Mouse (Mus musculus) intestine, postnatal 0 days (tissue): ENCODE measurements around the gene Cotl1. TPM values are rescaled to one million over a fixed set of nuclear protein-coding genes. Genes with fewer than 3 reads are reported as not detected.

Source experiments
- ATAC-seq: fragments of 200-750 bp; cut with Nextera tagmentation; 2 replicates; pipeline ENCODE4 v1.8.0; 2017; ENCODE audit warnings: mild to moderate bottlenecking, moderate TSS enrichment, moderate library complexity
- H3K27ac ChIP-seq: fragments of 300-500 bp; sonication (generic); 2 replicates; pipeline ENCODE4 v1.5.1; 2014; ENCODE audit warnings: mild to moderate bottlenecking, low read depth, low read length, moderate library complexity
- H3K27me3 ChIP-seq: fragments of 300-500 bp; sonication (generic); replicated peaks from 2 replicates; pipeline ENCODE4 v1.6.1; 2014; ENCODE audit warnings: low read length, mixed read lengths; ENCODE audit not compliant: control insufficient read depth, insufficient read depth
- H3K36me3 ChIP-seq: fragments of 300-500 bp; sonication (generic); 2 replicates; pipeline ENCODE4 v1.6.1; 2014; ENCODE audit warnings: mild to moderate bottlenecking, moderate library complexity; ENCODE audit not compliant: control insufficient read depth, insufficient read depth
- H3K4me1 ChIP-seq: fragments of 300-500 bp; sonication (generic); replicated peaks from 2 replicates; pipeline ENCODE4 v1.6.1; 2014; ENCODE audit warnings: antibody characterized with exemption, low read length, mixed read lengths; ENCODE audit not compliant: control insufficient read depth, insufficient read depth
- H3K4me2 ChIP-seq: fragments of 300-500 bp; sonication (generic); replicated peaks from 2 replicates; pipeline ENCODE4 v1.6.1; 2014; ENCODE audit warnings: low read depth, mild to moderate bottlenecking, moderate library complexity
- H3K4me3 ChIP-seq: fragments of 300-500 bp; sonication (generic); 2 replicates; pipeline ENCODE4 v1.5.1; 2014; ENCODE audit warnings: low read depth, low read length
- H3K9ac ChIP-seq: fragments of 300-500 bp; sonication (generic); 2 replicates; pipeline ENCODE4 v1.6.1; 2014; ENCODE audit warnings: mild to moderate bottlenecking, low read depth, low read length
- H3K9me3 ChIP-seq: fragments of 300-500 bp; sonication (generic); 2 replicates; pipeline ENCODE4 v1.6.1; 2016; ENCODE audit warnings: mixed run types; ENCODE audit not compliant: control insufficient read depth
- CTCF ChIP-seq: sonication (generic); IDR thresholded peaks from 2 replicates; pipeline ENCODE4 v1.5.1; 2016; ENCODE audit warnings: low read depth, mild to moderate bottlenecking, control low read depth, antibody characterized with exemption, moderate library complexity
- WGBS: fragments of 180-500 bp; shearing (Covaris S2); extraction: QIAGEN DNeasy Blood & Tissue Kit; methylation state at CpG from one replicate; pipeline ENCODE4 v1.1.7; 2014; 5-methylcytosine and 5-hydroxymethylcytosine counted together
- polyA plus RNA-seq: library from polyadenylated mRNA; unstranded; fragments of >200 nt; fragmentation: Nextera tagmentation; extraction: Ambion mirVana; gene quantifications from 2 replicates; pipeline ENCODE4 v1.2.1, GENCODE M21; 2015

Cotl1 gene
- polyA plus RNA-seq, 1 experiment from 2014 or later, result 169 TPM

DNA sequence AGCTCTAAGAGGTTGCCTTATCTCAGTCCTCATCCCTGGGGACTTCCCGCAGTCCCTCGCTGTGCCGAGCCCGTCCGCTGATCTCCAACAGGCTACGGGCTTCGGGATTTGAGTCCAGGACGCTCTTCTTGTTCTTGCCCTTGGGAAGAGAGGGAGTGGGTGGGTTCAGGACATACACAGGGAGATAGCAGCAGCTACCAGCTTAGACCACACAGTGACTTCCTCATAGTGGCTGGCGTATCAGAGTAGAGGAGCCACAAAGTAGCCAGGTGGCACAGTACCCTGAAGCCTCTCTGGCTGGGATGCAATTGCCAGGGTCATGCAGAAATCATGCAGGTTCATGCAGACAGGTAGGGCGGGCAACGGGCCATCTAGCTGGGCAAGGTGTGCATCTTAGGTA lies 78.7 kb downstream of the Cotl1 start:
- no peak overlapping the region for H3K4me3 ChIP-seq
- H3K27ac ChIP-seq, result no peak overlapping the region
- no peaks in the 10 kb centered on the region for H3K9me3 ChIP-seq
- TF ChIP-seq CTCF, result no peak
- no peak overlapping the region for H3K9ac ChIP-seq
- WGBS, result 92% methylated on average over 11 of the region's 11 CpGs
- no peaks in the 10 kb centered on the region for H3K27me3 ChIP-seq
- peaks cover 34% of the 10 kb centered on the region for H3K36me3 ChIP-seq
- no peak for ATAC-seq
- H3K4me2 ChIP-seq, result no peak overlapping the region
- H3K4me1 ChIP-seq, result no peaks in the 10 kb centered on the region

Other genes with a start within 250 kb of the Cotl1 start
- gene Taf1c, start 235.3 kb downstream of the Cotl1 start, polyA plus RNA-seq, result 5.0 and 5.1 TPM in 2 replicates
- 0.08 and 0.17 TPM in 2 replicates for gene Adad2, start 227.8 kb downstream of the Cotl1 start, polyA plus RNA-seq
- gene Kcng4, start 204.9 kb downstream of the Cotl1 start, polyA plus RNA-seq, result 0.34 and 0.51 TPM in 2 replicates
- gene Wfdc1, start 174.2 kb downstream of the Cotl1 start, polyA plus RNA-seq, result 15.5 and 15.6 TPM in 2 replicates
- 2.3 and 2.4 TPM in 2 replicates for gene Atp2c2, start 140.5 kb downstream of the Cotl1 start, polyA plus RNA-seq
- gene Tldc1, start 62.1 kb downstream of the Cotl1 start, polyA plus RNA-seq, result 7.7 and 8.4 TPM in 2 replicates
- gene Klhl36, start 21.7 kb upstream of the Cotl1 start, polyA plus RNA-seq, result 7.3 and 7.4 TPM in 2 replicates
- 37.1 and 41.2 TPM in 2 replicates for gene Usp10, start 69.8 kb upstream of the Cotl1 start, polyA plus RNA-seq
- gene Gm20388, start 70.3 kb upstream of the Cotl1 start, polyA plus RNA-seq, result not detected in 2 replicates
- 9.1 and 9.2 TPM in 2 replicates for gene Crispld2, start 151.9 kb upstream of the Cotl1 start, polyA plus RNA-seq